Mouse (Mus musculus) MEL (cell line): ENCODE results near the gene Rftn2. TPM values are rescaled to one million over a fixed set of nuclear protein-coding genes. Genes with fewer than 3 reads are reported as not detected.

ENCODE experiments used
- DNase-seq: peaks from one replicate; pipeline ENCODE4 v3.0.0; 2011; ENCODE audit warnings: low read depth, low spot score
- H3K27ac ChIP-seq: 2 replicates; pipeline ENCODE4 v1.5.1; 2012; ENCODE audit warnings: low read depth, mild to moderate bottlenecking, control low read depth, low read length, moderate library complexity; ENCODE audit not compliant: control insufficient read depth
- H3K27me3 ChIP-seq, 2 experiments: fragments of 150-350 bp in 1 of 2; sonication (generic) in 1 of 2; 2 replicates each; pipeline ENCODE4 v1.6.1; 2012; ENCODE audit warnings: low read length in 2 of 2, mild to moderate bottlenecking in 2 of 2, improper control_type of control experiment in 1 of 2, moderate library complexity in 1 of 2; ENCODE audit not compliant: insufficient read depth in 2 of 2, control insufficient read depth in 1 of 2
- H3K36me3 ChIP-seq, 2 experiments: 2 replicates each; pipeline ENCODE4 v1.6.1; 2012 to 2014; ENCODE audit warnings: low read length in 2 of 2, improper control_type of control experiment in 1 of 2, inconsistent platforms in 1 of 2, mild to moderate bottlenecking in 1 of 2; ENCODE audit not compliant: insufficient read depth in 2 of 2, control insufficient read depth in 1 of 2
- H3K4me1 ChIP-seq, 2 experiments: fragments of 150-350 bp in 1 of 2; sonication (generic) in 1 of 2; 2 replicates each; pipeline ENCODE4 v1.6.1; 2012; ENCODE audit warnings: low read length in 2 of 2, improper control_type of control experiment in 1 of 2, mild to moderate bottlenecking in 1 of 2; ENCODE audit not compliant: insufficient read depth in 2 of 2, control insufficient read depth in 1 of 2
- H3K4me3 ChIP-seq, 2 experiments: fragments of 150-350 bp in 1 of 2; sonication (generic) in 1 of 2; 2 replicates each; pipeline ENCODE4 v1.5.1; 2012; ENCODE audit warnings: low read depth in 2 of 2, low read length in 2 of 2, mild to moderate bottlenecking in 2 of 2, moderate library complexity in 2 of 2, control low read depth in 1 of 2, improper control_type of control experiment in 1 of 2; ENCODE audit not compliant: control insufficient read depth in 1 of 2, insufficient read depth in 1 of 2
- H3K79me2 ChIP-seq: 2 replicates; pipeline ENCODE4 v1.6.1; 2012; ENCODE audit warnings: mild to moderate bottlenecking, low read length, moderate library complexity; ENCODE audit not compliant: control insufficient read depth, poor library complexity, insufficient read depth
- H3K9ac ChIP-seq: 2 replicates; pipeline ENCODE4 v1.6.1; 2012; ENCODE audit warnings: low read depth, mild to moderate bottlenecking, control low read depth, low read length, moderate library complexity; ENCODE audit not compliant: control insufficient read depth, poor library complexity, severe bottlenecking
- H3K9me3 ChIP-seq: fragments of 150-350 bp; sonication (generic); replicated peaks from 2 replicates; pipeline ENCODE4 v1.6.1; 2012; ENCODE audit warnings: mild to moderate bottlenecking, low read length, improper control_type of control experiment, moderate library complexity; ENCODE audit not compliant: insufficient read depth
- BHLHE40 ChIP-seq: IDR thresholded peaks from 2 replicates; pipeline ENCODE4 v1.6.1; 2012; ENCODE audit warnings: low read depth, mild to moderate bottlenecking, inconsistent platforms, low read length, improper control_type of control experiment, borderline replicate concordance
- E2F4 ChIP-seq: IDR thresholded peaks from 2 replicates; pipeline ENCODE4 v1.6.1; 2011; ENCODE audit warnings: low read depth, low read length, improper control_type of control experiment, borderline replicate concordance
- ELF1 ChIP-seq: IDR thresholded peaks from 2 replicates; pipeline ENCODE4 v1.6.1; 2014; ENCODE audit warnings: low read depth, mild to moderate bottlenecking, inconsistent platforms, low read length, improper control_type of control experiment, moderate library complexity
- EP300 ChIP-seq, 2 experiments: IDR thresholded peaks; 2 replicates each; pipeline ENCODE4 v1.6.1; 2011; ENCODE audit warnings: improper control_type of control experiment in 2 of 2, low read length in 2 of 2, low read depth in 1 of 2, mild to moderate bottlenecking in 1 of 2
- ETS1 ChIP-seq: IDR thresholded peaks from 2 replicates; pipeline ENCODE4 v1.6.1; 2012; ENCODE audit warnings: low read depth, mild to moderate bottlenecking, inconsistent platforms, low read length, improper control_type of control experiment, moderate library complexity
- GATA1 ChIP-seq: IDR thresholded peaks from 2 replicates; pipeline ENCODE4 v1.6.1; 2011; ENCODE audit warnings: low read depth, low read length, improper control_type of control experiment
- HCFC1 ChIP-seq: IDR thresholded peaks from 2 replicates; pipeline ENCODE4 v1.6.1; 2012; ENCODE audit warnings: low read depth, mild to moderate bottlenecking, inconsistent platforms, low read length, improper control_type of control experiment, moderate library complexity
- JUND ChIP-seq: IDR thresholded peaks from 2 replicates; pipeline ENCODE4 v1.6.1; 2011; ENCODE audit warnings: low read depth, mild to moderate bottlenecking, improper control_type of control experiment, low read length
- MAFK ChIP-seq: IDR thresholded peaks from 2 replicates; pipeline ENCODE4 v1.6.1; 2011; ENCODE audit warnings: low read depth, mild to moderate bottlenecking, low read length, improper control_type of control experiment, borderline replicate concordance
- MAX ChIP-seq: IDR thresholded peaks from 2 replicates; pipeline ENCODE4 v1.6.1; 2011; ENCODE audit warnings: low read length, improper control_type of control experiment
- MAZ ChIP-seq: IDR thresholded peaks from 2 replicates; pipeline ENCODE4 v1.6.1; 2012; ENCODE audit warnings: low read depth, mild to moderate bottlenecking, inconsistent platforms, low read length, improper control_type of control experiment
- MEF2A ChIP-seq: IDR thresholded peaks from 2 replicates; pipeline ENCODE4 v1.6.1; 2014; ENCODE audit warnings: low read depth, mild to moderate bottlenecking, inconsistent platforms, low read length, improper control_type of control experiment; ENCODE audit not compliant: poor library complexity, insufficient replicate concordance, severe bottlenecking; ENCODE audit errors: extremely low read depth
- MXI1 ChIP-seq: IDR thresholded peaks from 2 replicates; pipeline ENCODE4 v1.6.1; 2011; ENCODE audit warnings: mild to moderate bottlenecking, low read depth, low read length, improper control_type of control experiment
- MYC ChIP-seq: IDR thresholded peaks from 2 replicates; pipeline ENCODE4 v1.6.1; 2011; ENCODE audit warnings: low read depth, mild to moderate bottlenecking, low read length, improper control_type of control experiment, moderate library complexity
- NELFE ChIP-seq: IDR thresholded peaks from 2 replicates; pipeline ENCODE4 v1.6.1; 2011; ENCODE audit warnings: low read depth, low read length, improper control_type of control experiment
- NRF1 ChIP-seq: IDR thresholded peaks from 2 replicates; pipeline ENCODE4 v1.6.1; 2014; ENCODE audit warnings: low read depth, mild to moderate bottlenecking, inconsistent platforms, low read length, improper control_type of control experiment, moderate library complexity; ENCODE audit not compliant: poor library complexity, insufficient read depth, severe bottlenecking
- POLR2A ChIP-seq, 2 experiments: IDR thresholded peaks; 2 replicates each; pipeline ENCODE4 v1.6.1; 2011 to 2012; ENCODE audit warnings: low read length in 2 of 2, mild to moderate bottlenecking in 2 of 2, control low read depth in 1 of 2, improper control_type of control experiment in 1 of 2, low read depth in 1 of 2, moderate library complexity in 1 of 2; ENCODE audit not compliant: control insufficient read depth in 1 of 2, insufficient read depth in 1 of 2, poor library complexity in 1 of 2
- POLR2AphosphoS5 ChIP-seq: IDR thresholded peaks from 2 replicates; pipeline ENCODE4 v1.6.1; 2012; ENCODE audit warnings: low read depth, borderline replicate concordance, mild to moderate bottlenecking, inconsistent platforms, low read length, moderate library complexity, mixed read lengths
- RAD21 ChIP-seq: IDR thresholded peaks from 2 replicates; pipeline ENCODE4 v1.6.1; 2011; ENCODE audit warnings: mild to moderate bottlenecking, low read depth, low read length, improper control_type of control experiment
- RCOR1 ChIP-seq: IDR thresholded peaks from 2 replicates; pipeline ENCODE4 v1.6.1; 2012; ENCODE audit warnings: low read depth, mild to moderate bottlenecking, inconsistent platforms, low read length, improper control_type of control experiment
- SIN3A ChIP-seq: IDR thresholded peaks from 2 replicates; pipeline ENCODE4 v1.6.1; 2012; ENCODE audit warnings: low read length, improper control_type of control experiment, inconsistent platforms
- TAL1 ChIP-seq: IDR thresholded peaks from 2 replicates; pipeline ENCODE4 v1.6.1; 2012; ENCODE audit warnings: mild to moderate bottlenecking, inconsistent platforms, low read length, moderate library complexity, mixed read lengths
- TCF12 ChIP-seq: IDR thresholded peaks from 2 replicates; pipeline ENCODE4 v1.6.1; 2014; ENCODE audit warnings: low read depth, mild to moderate bottlenecking, inconsistent platforms, low read length, improper control_type of control experiment, moderate library complexity
- UBTF ChIP-seq: IDR thresholded peaks from 2 replicates; pipeline ENCODE4 v1.6.1; 2012; ENCODE audit warnings: low read depth, mild to moderate bottlenecking, inconsistent platforms, low read length, improper control_type of control experiment, moderate library complexity, borderline replicate concordance; ENCODE audit not compliant: insufficient read depth
- USF1 ChIP-seq: IDR thresholded peaks from 2 replicates; pipeline ENCODE4 v1.6.1; 2014; ENCODE audit warnings: low read depth, mild to moderate bottlenecking, inconsistent platforms, low read length, improper control_type of control experiment, moderate library complexity
- ZC3H11A ChIP-seq: IDR thresholded peaks from 2 replicates; pipeline ENCODE4 v1.6.1; 2012; ENCODE audit warnings: low read depth, mild to moderate bottlenecking, inconsistent platforms, low read length, improper control_type of control experiment
- ZKSCAN1 ChIP-seq: IDR thresholded peaks from 2 replicates; pipeline ENCODE4 v1.6.1; 2012; ENCODE audit warnings: low read depth, mild to moderate bottlenecking, inconsistent platforms, low read length, improper control_type of control experiment, moderate library complexity
- ZNF384 ChIP-seq: IDR thresholded peaks from 2 replicates; pipeline ENCODE4 v1.6.1; 2012; ENCODE audit warnings: low read depth, mild to moderate bottlenecking, inconsistent platforms, low read length, improper control_type of control experiment
- polyA plus RNA-seq, 2 experiments: library from polyadenylated mRNA; stranded (reverse) in 1 of 2; unstranded in 1 of 2; fragments of >175 nt in 1 of 2; fragments of >200 nt in 1 of 2; gene quantifications; 2 replicates each; pipeline versions ENCODE4 v1.2.1 to v1.2.4; 2012; ENCODE audit warnings: low replicate concordance in 2 of 2, low read depth in 1 of 2; ENCODE audit not compliant: insufficient read length in 2 of 2, insufficient read depth in 1 of 2, missing spikeins in 1 of 2
- total RNA-seq: library from RNA; depleted of rRNA; stranded (reverse); fragments of 300-350 nt; gene quantifications from 2 replicates; pipeline ENCODE4 v1.2.3, GENCODE M21; 2012

Gene Rftn2
- total and polyA plus RNA-seq, 3 experiments = 0.01 TPM; not detected in 2

GRCm38 (mm10) chr1:55132308-55132707 lies 94.3 kb downstream of the Rftn2 start:
- Histone ChIP-seq H3K9ac (peak overlapping the region; percentile 98), H3K4me3 (peak overlapping the region; percentile 46 to 99), H3K9me3 (no peaks in the 10 kb centered on the region), H3K4me1 (peaks cover 0 to 16% of the 10 kb centered on the region in 2 experiments; a peak in 3 of 4 replicates), H3K79me2 (peaks cover 38% of the 10 kb centered on the region), H3K27ac (no peak overlapping the region), H3K27me3 (no peaks in the 10 kb centered on the region), H3K36me3 (peaks cover 12 to 27% of the 10 kb centered on the region in 2 experiments)
- TF ChIP-seq RAD21 (no peak), UBTF (no peak), EP300 (IDR thresholded peaks at IDR 0.05; ENCODE audit: low read depth in 1 of 2, low read length in 2 of 2) (no peak), MAZ (no peak), TCF12 (no peak), MEF2A (no peak), BHLHE40 (no peak), MAFK (no peak), USF1 (no peak), ZKSCAN1 (no peak), MYC (no peak), POLR2A (IDR thresholded peaks at IDR 0.05; ENCODE audit: control insufficient read depth in 1 of 2, insufficient read depth in 1 of 2, low read depth in 1 of 2, low read length in 2 of 2, poor library complexity in 1 of 2) (no peak), RCOR1 (no peak), ZNF384 (no peak), ELF1 (no peak), E2F4 (no peak)
- DNase-seq = peak; percentile 20

- peak; percentile 64 for DNase-seq
- Histone ChIP-seq H3K36me3 (peaks cover 6 to 27% of the 10 kb centered on the region in 2 experiments), H3K9me3 (no peaks in the 10 kb centered on the region), H3K9ac (peak overlapping the region; percentile 98), H3K4me3 (peak overlapping the region; percentile 64 to 99), H3K4me1 (peaks cover 0 to 16% of the 10 kb centered on the region in 2 experiments; a peak in 3 of 4 replicates), H3K27me3 (no peaks in the 10 kb centered on the region), H3K27ac (peak overlapping the region; percentile 87), H3K79me2 (peaks cover 38% of the 10 kb centered on the region)
- TF ChIP-seq SIN3A (0 out of 2 replicates have a peak, but pooled peaks have one; percentile 14), ETS1 (no peak), UBTF (peak; percentile 52; the same call in 1 of the 2 replicates), RCOR1 (no peak), ZNF384 (no peak), TAL1 (no peak), NRF1 (no peak), MAX (no peak), NELFE (no peak), RAD21 (no peak), BHLHE40 (no peak), MXI1 (peak; percentile 41; the same call in 1 of the 2 replicates), ZC3H11A (no peak), TCF12 (no peak), POLR2A (IDR thresholded peaks at IDR 0.05; ENCODE audit: control insufficient read depth in 1 of 2, insufficient read depth in 1 of 2, low read depth in 1 of 2, low read length in 2 of 2, poor library complexity in 1 of 2) (no peak), MAZ (no peak; the same call in 1 of the 2 replicates), POLR2AphosphoS5 (no peak), JUND (no peak), MEF2A (no peak), HCFC1 (no peak), GATA1 (no peak)
Observed at GRCm38 (mm10) chr1:55131424-55132014, 95.1 kb downstream of the Rftn2 start.
